Mouse (Mus musculus): ENCODE data around the gene Trmt10c. TPM values are rescaled to one million over a fixed set of nuclear protein-coding genes. Genes with fewer than 3 reads are reported as not detected.
A peak's percentile ranks its signal among the peaks of the same experiment; 100 is the strongest.

Trmt10c gene
- total and polyA plus RNA-seq, 2 experiments from 2014 or later, result 20.5 to 21.0 TPM

- H3K4me2 ChIP-seq (ENCODE audit: low read depth, low read length), result peak overlapping the region; percentile 78
- WGBS, result 25% methylated on average over 12 of the region's 12 CpGs
- H3K4me1 ChIP-seq (ENCODE audit: control insufficient read depth, insufficient read depth), result peaks cover 26% of the 10 kb centered on the region
- peak overlapping the region; percentile 76 for H3K4me3 ChIP-seq (ENCODE audit: low read depth, low read length)
- no peaks in the 10 kb centered on the region for H3K9me3 ChIP-seq (replicated peaks; ENCODE audit: control insufficient read depth, low read length)
- no peak for ATAC-seq (ENCODE audit: insufficient read depth, low read depth)
- no peak for DNase-seq (ENCODE audit: low spot score)
- peak overlapping the region; percentile 87 for H3K9ac ChIP-seq (replicated peaks; ENCODE audit: low read depth, low read length)
- H3K27ac ChIP-seq (ENCODE audit: low read depth), result no peak overlapping the region
- no peaks in the 10 kb centered on the region for H3K27me3 ChIP-seq (ENCODE audit: control insufficient read depth, insufficient read depth, low read length)
- H3K36me3 ChIP-seq (replicated peaks; ENCODE audit: control insufficient read depth, insufficient read depth, low read length), result peaks cover 12% of the 10 kb centered on the region; the same call in 1 of the 2 replicates
- no peak for TF ChIP-seq EP300 (IDR thresholded peaks at IDR 0.05; ENCODE audit: low read depth)
- TF ChIP-seq CTCF (IDR thresholded peaks at IDR 0.05; ENCODE audit: low read depth), result no peak
These were observed 9.6 kb downstream of the Trmt10c start for GRCm38 (mm10) chr16:56027854-56028629.

- no peak for ATAC-seq (ENCODE audit: insufficient read depth, low read depth)
- TF ChIP-seq CTCF (IDR thresholded peaks at IDR 0.05; ENCODE audit: low read depth), result no peak
- TF ChIP-seq EP300 (IDR thresholded peaks at IDR 0.05; ENCODE audit: low read depth), result no peak
- H3K36me3 ChIP-seq (replicated peaks; ENCODE audit: control insufficient read depth, insufficient read depth, low read length), result peaks cover 50% of the 10 kb centered on the region
These were observed 18.0 kb downstream of the Trmt10c start for GRCm38 (mm10) chr16:56019660-56020059.

GRCm38 (mm10) chr16:56014076-56014475 is 23.5 kb downstream of the Trmt10c start:
- ATAC-seq (ENCODE audit: insufficient read depth, low read depth) (no peak), DNase-seq (ENCODE audit: low spot score) (no peak)
- Histone ChIP-seq H3K4me2 (ENCODE audit: low read depth, low read length) (no peak overlapping the region), H3K27ac (ENCODE audit: low read depth) (no peak overlapping the region), H3K9ac (replicated peaks; ENCODE audit: low read depth, low read length) (no peak overlapping the region), H3K27me3 (ENCODE audit: control insufficient read depth, insufficient read depth, low read length) (no peaks in the 10 kb centered on the region), H3K36me3 (replicated peaks; ENCODE audit: control insufficient read depth, insufficient read depth, low read length) (peaks cover 32% of the 10 kb centered on the region), H3K4me3 (ENCODE audit: low read depth, low read length) (no peak overlapping the region), H3K4me1 (ENCODE audit: control insufficient read depth, insufficient read depth) (no peaks in the 10 kb centered on the region), H3K9me3 (replicated peaks; ENCODE audit: control insufficient read depth, low read length) (no peaks in the 10 kb centered on the region)
- TF ChIP-seq CTCF (IDR thresholded peaks at IDR 0.05; ENCODE audit: low read depth) (no peak), EP300 (IDR thresholded peaks at IDR 0.05; ENCODE audit: low read depth) (no peak)
- 80% methylated on average over 7 of the region's 7 CpGs for WGBS

More at GRCm38 (mm10) chr16:56019660-56020059, 18.0 kb downstream of the Trmt10c start:
- Histone ChIP-seq H3K27me3 (ENCODE audit: control insufficient read depth, insufficient read depth, low read length) (no peaks in the 10 kb centered on the region), H3K4me1 (ENCODE audit: control insufficient read depth, insufficient read depth) (no peaks in the 10 kb centered on the region), H3K27ac (ENCODE audit: low read depth) (no peak overlapping the region), H3K4me3 (ENCODE audit: low read depth, low read length) (no peak overlapping the region), H3K9ac (replicated peaks; ENCODE audit: low read depth, low read length) (no peak overlapping the region), H3K4me2 (ENCODE audit: low read depth, low read length) (no peak overlapping the region), H3K9me3 (replicated peaks; ENCODE audit: control insufficient read depth, low read length) (no peaks in the 10 kb centered on the region)
- no peak for DNase-seq (ENCODE audit: low spot score)
- 92% methylated on average over 7 of the region's 7 CpGs for WGBS

GRCm38 (mm10) chr16:56012789-56013743 is 24.6 kb downstream of the Trmt10c start:
- H3K4me1 ChIP-seq (ENCODE audit: control insufficient read depth, insufficient read depth), result no peaks in the 10 kb centered on the region
- H3K27me3 ChIP-seq (ENCODE audit: control insufficient read depth, insufficient read depth, low read length), result no peaks in the 10 kb centered on the region
- no peak for DNase-seq (ENCODE audit: low spot score)
- peaks cover 24% of the 10 kb centered on the region for H3K36me3 ChIP-seq (replicated peaks; ENCODE audit: control insufficient read depth, insufficient read depth, low read length)
- TF ChIP-seq EP300 (IDR thresholded peaks at IDR 0.05; ENCODE audit: low read depth) (no peak), CTCF (IDR thresholded peaks at IDR 0.05; ENCODE audit: low read depth) (no peak)
- ATAC-seq (ENCODE audit: insufficient read depth, low read depth), result no peak
- no peak overlapping the region for H3K9ac ChIP-seq (replicated peaks; ENCODE audit: low read depth, low read length)
- no peak overlapping the region for H3K27ac ChIP-seq (ENCODE audit: low read depth)
- no peak overlapping the region for H3K4me3 ChIP-seq (ENCODE audit: low read depth, low read length)
- H3K9me3 ChIP-seq (replicated peaks; ENCODE audit: control insufficient read depth, low read length), result no peaks in the 10 kb centered on the region
- 89% methylated on average over 10 of the region's 10 CpGs for WGBS
- no peak overlapping the region for H3K4me2 ChIP-seq (ENCODE audit: low read depth, low read length)

GRCm38 (mm10) chr16:56008862-56009261 is 28.8 kb downstream of the Trmt10c start:
- H3K27me3 ChIP-seq (ENCODE audit: control insufficient read depth, insufficient read depth, low read length), result no peaks in the 10 kb centered on the region
- H3K27ac ChIP-seq (ENCODE audit: low read depth), result no peak overlapping the region
- H3K36me3 ChIP-seq (replicated peaks; ENCODE audit: control insufficient read depth, insufficient read depth, low read length), result peaks cover 35% of the 10 kb centered on the region
- no peak for DNase-seq (ENCODE audit: low spot score)
- H3K9me3 ChIP-seq (replicated peaks; ENCODE audit: control insufficient read depth, low read length), result no peaks in the 10 kb centered on the region
- H3K9ac ChIP-seq (replicated peaks; ENCODE audit: low read depth, low read length), result no peak overlapping the region
- H3K4me1 ChIP-seq (ENCODE audit: control insufficient read depth, insufficient read depth), result no peaks in the 10 kb centered on the region
- 96% methylated on average over 1 of the region's 1 CpGs for WGBS
- H3K4me2 ChIP-seq (ENCODE audit: low read depth, low read length), result no peak overlapping the region
- no peak for ATAC-seq (ENCODE audit: insufficient read depth, low read depth)
- TF ChIP-seq EP300 (IDR thresholded peaks at IDR 0.05; ENCODE audit: low read depth), result no peak
- TF ChIP-seq CTCF (IDR thresholded peaks at IDR 0.05; ENCODE audit: low read depth), result no peak
- H3K4me3 ChIP-seq (ENCODE audit: low read depth, low read length), result no peak overlapping the region
